Mouse (Mus musculus) C3H10T1/2 (cell line): Measurements from ENCODE around the gene Krtap9-1. TPM values are rescaled to one million over a fixed set of nuclear protein-coding genes. Genes with fewer than 3 reads are reported as not detected.

Experiments used
- polyA plus RNA-seq, 2 experiments: library from polyadenylated mRNA; unstranded; fragments of >200 nt; fragmentation: generic; extraction: Trizol; gene quantifications; one replicate each; pipeline ENCODE4 v1.2.1; 2012; ENCODE audit warnings: missing spikeins in 2 of 2

Krtap9-1 gene
- polyA plus RNA-seq, result not detected

DNA sequence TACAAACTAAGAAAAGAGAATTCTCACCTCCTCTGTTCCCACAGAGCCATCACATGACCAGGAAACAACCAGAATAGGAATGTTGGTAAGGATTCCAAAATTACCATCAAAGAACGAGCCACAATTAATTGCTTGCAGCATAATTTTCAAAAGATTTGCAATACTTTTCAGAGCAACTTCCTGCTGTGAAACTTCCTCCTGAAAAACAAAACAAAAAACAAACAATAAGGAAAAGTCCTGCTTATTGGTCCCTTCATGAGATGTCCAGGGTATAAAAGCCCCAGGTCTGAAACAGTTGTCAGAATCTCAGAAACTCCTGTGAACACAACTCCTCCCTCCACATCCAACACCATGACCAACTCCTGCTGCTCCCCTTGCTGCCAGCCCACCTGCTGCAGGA, at the start of gene Krtap9-1:
TSS of gene Krtap9-1 (plus strand) at position 301 of the 400 bp plus-strand sequence.

GRCm38 (mm10) chr11:99837966-99838365, 35.2 kb upstream of the Krtap9-1 start, which contains the start of gene 2300003K06Rik:
TSS of gene 2300003K06Rik (minus strand) at chr11:99838066.

DNA sequence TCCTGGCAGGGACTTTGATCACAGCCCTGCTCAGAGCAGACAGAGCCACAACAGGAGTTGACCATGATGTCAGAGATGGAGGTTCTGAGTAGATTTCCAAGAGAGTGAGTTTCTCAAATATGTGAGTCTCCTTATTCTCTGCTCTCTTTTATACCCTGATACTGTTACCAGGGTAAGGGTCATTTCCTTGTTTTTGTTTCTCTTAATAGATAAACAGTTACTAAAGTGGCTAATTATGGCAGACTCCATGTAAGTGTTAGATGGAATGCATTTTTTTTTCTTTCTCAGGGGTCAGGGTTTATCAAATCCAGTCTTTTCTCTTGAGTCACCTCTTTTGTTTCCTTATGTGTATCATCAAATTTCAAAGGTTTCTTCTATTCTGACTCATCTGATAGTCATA, 21.7 kb upstream of the Krtap9-1 start, which contains the start of gene Krtap4-16:
TSS of gene Krtap4-16 (minus strand) at position 101 of the 400 bp plus-strand sequence.

GRCm38 (mm10) chr11:99857617-99858016, 15.6 kb upstream of the Krtap9-1 start, which contains the start of gene Gm11568:
TSS of gene Gm11568 (plus strand) at chr11:99857917.

GRCm38 (mm10) chr11:99864176-99864575, 9.0 kb upstream of the Krtap9-1 start, which contains the start of gene Gm11559:
TSS of gene Gm11559 (plus strand) at chr11:99864476.

DNA sequence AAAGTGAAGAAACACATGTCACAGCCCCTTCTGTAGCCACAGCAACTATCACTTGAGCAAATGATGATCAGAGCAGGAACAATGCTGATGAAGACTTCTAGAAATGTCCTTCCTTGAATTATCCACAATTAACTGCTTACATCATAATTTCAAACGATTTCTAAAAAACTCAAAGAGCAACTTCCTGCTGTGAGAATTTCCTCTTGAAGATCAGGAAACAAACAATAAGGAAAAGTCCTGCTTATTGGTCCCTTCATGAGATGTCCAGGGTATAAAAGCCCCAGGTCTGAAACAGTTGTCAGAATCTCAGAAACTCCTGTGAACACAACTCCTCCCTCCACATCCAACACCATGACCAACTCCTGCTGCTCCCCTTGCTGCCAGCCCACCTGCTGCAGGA, 5.7 kb downstream of the Krtap9-1 start, which contains the start of gene Gm11567:
TSS of gene Gm11567 (plus strand) at position 301 of the 400 bp plus-strand sequence.

DNA sequence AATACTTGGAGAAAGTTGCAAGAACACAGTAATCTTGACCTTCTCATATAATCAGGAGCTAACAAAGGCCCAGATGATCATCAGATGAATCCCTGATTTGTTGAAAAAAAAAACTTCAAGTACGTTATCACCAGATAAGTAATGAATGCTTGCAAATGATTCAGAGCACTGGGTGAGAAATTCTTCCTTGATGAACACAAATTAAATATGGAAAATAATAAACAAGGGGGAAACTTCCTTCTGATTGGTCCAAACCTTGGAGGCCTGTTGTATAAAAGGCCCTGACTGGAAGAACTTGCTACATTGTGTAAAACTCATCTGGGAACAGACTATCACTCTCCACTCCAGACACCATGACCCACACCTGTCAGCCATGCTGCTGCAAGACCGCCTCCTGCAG, 34.4 kb downstream of the Krtap9-1 start, which contains the start of gene Krtap31-1:
TSS of gene Krtap31-1 (plus strand) at position 301 of the 400 bp plus-strand sequence.

DNA sequence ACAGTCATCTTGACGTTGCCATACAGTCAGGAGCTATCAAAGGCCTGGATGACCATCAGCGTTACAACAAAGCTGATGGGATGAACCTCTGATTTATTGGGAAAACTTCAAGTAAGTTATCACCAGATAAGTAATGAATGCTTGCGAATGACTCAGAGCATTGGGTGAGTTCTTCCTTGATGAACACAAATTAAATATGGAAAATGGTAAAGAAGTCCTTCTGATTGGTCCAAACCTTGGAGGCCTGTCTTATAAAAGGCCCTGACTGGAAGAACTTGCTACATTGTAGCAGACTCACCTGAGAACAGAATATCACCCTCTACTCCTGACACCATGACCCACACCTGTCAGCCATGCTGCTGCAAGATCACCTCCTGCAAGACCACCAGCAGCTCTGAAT, 41.3 kb downstream of the Krtap9-1 start, which contains the start of gene Gm11565:
TSS of gene Gm11565 (plus strand) at position 301 of the 400 bp plus-strand sequence.

Other genes starting within 250 kb of the Krtap9-1 start
- not detected for gene Krtap4-1, start 245.2 kb upstream of the Krtap9-1 start, polyA plus RNA-seq
- not detected for gene Krtap4-2, start 238.3 kb upstream of the Krtap9-1 start, polyA plus RNA-seq
- gene Krtap4-7, start 229.3 kb upstream of the Krtap9-1 start, polyA plus RNA-seq, result not detected
- gene Gm11555, start 223.2 kb upstream of the Krtap9-1 start, polyA plus RNA-seq, result not detected
- gene Gm11563, start 214.4 kb upstream of the Krtap9-1 start, polyA plus RNA-seq, result not detected
- gene Krtap4-6, start 207.4 kb upstream of the Krtap9-1 start, polyA plus RNA-seq, result not detected
- not detected for gene Gm14190, start 182.6 kb upstream of the Krtap9-1 start, polyA plus RNA-seq
- gene Gm14180, start 139.1 kb upstream of the Krtap9-1 start, polyA plus RNA-seq, result not detected
- not detected for gene Gm11595, start 100.5 kb upstream of the Krtap9-1 start, polyA plus RNA-seq
- gene Krtap4-8, start 92.7 kb upstream of the Krtap9-1 start, polyA plus RNA-seq, result not detected
- not detected for gene Krtap4-9, start 88.2 kb upstream of the Krtap9-1 start, polyA plus RNA-seq
- not detected for gene Gm11596, start 79.9 kb upstream of the Krtap9-1 start, polyA plus RNA-seq
- not detected for gene Gm11569, start 74.5 kb upstream of the Krtap9-1 start, polyA plus RNA-seq
- gene Gm11554, start 68.9 kb upstream of the Krtap9-1 start, polyA plus RNA-seq, result not detected
- gene Krtap4-13, start 63.5 kb upstream of the Krtap9-1 start, polyA plus RNA-seq, result not detected
- not detected for gene Gm11564, start 57.7 kb upstream of the Krtap9-1 start, polyA plus RNA-seq
- gene 2300003K06Rik, start 35.3 kb upstream of the Krtap9-1 start, polyA plus RNA-seq, result not detected
- gene Krtap4-16, start 21.8 kb upstream of the Krtap9-1 start, polyA plus RNA-seq, result not detected
- not detected for gene Gm11568, start 15.5 kb upstream of the Krtap9-1 start, polyA plus RNA-seq
- gene Gm11559, start 8.9 kb upstream of the Krtap9-1 start, polyA plus RNA-seq, result not detected
- gene Gm11567, start 5.8 kb downstream of the Krtap9-1 start, polyA plus RNA-seq, result not detected
- gene Krtap31-1, start 34.5 kb downstream of the Krtap9-1 start, polyA plus RNA-seq, result not detected
- gene Gm11565, start 41.4 kb downstream of the Krtap9-1 start, polyA plus RNA-seq, result not detected
- gene Krtap31-2, start 62.9 kb downstream of the Krtap9-1 start, polyA plus RNA-seq, result not detected
- not detected for gene Krtap9-5, start 75.1 kb downstream of the Krtap9-1 start, polyA plus RNA-seq
- gene Krtap29-1, start 105.7 kb downstream of the Krtap9-1 start, polyA plus RNA-seq, result not detected
- not detected for gene Krtap16-1, start 113.2 kb downstream of the Krtap9-1 start, polyA plus RNA-seq
- not detected for gene Krtap17-1, start 120.6 kb downstream of the Krtap9-1 start, polyA plus RNA-seq
- gene Krt33a, start 142.8 kb downstream of the Krtap9-1 start, polyA plus RNA-seq, result not detected
- under 1 TPM in 1 of 2 experiments, not detected in 1; 0.05 TPM for gene Krt33b, start 156.5 kb downstream of the Krtap9-1 start, polyA plus RNA-seq
- gene Krt34, start 168.2 kb downstream of the Krtap9-1 start, polyA plus RNA-seq, result not detected
- not detected for gene Krt31, start 177.2 kb downstream of the Krtap9-1 start, polyA plus RNA-seq
- gene Krt32, start 214.8 kb downstream of the Krtap9-1 start, polyA plus RNA-seq, result not detected
- gene Krt35, start 222.9 kb downstream of the Krtap9-1 start, polyA plus RNA-seq, result not detected
- under 1 TPM; 0.06 to 0.08 TPM for gene Krt36, start 232.2 kb downstream of the Krtap9-1 start, polyA plus RNA-seq
- 1 to 10 TPM; 8.4 to 8.9 TPM for gene Krt13, start 248.2 kb downstream of the Krtap9-1 start, polyA plus RNA-seq